Mouse (Mus musculus) neural tube, embryonic 13.5 days (tissue): ENCODE data around the gene Mrc2. TPM values are rescaled to one million over a fixed set of nuclear protein-coding genes. Genes with fewer than 3 reads are reported as not detected.

ENCODE experiments used
- ATAC-seq: fragments of 200-750 bp; cut with Nextera tagmentation; 2 replicates; pipeline ENCODE4 v1.8.0; 2017; ENCODE audit warnings: low read depth, mild to moderate bottlenecking, moderate TSS enrichment, moderate library complexity
- H3K27ac ChIP-seq: fragments of 300-500 bp; sonication (generic); replicated peaks from 2 replicates; pipeline ENCODE4 v1.5.1; 2015; ENCODE audit warnings: moderate library complexity, mild to moderate bottlenecking, inconsistent platforms
- H3K27me3 ChIP-seq: fragments of 300-500 bp; sonication (generic); 2 replicates; pipeline ENCODE4 v1.6.1; 2015; ENCODE audit warnings: mild to moderate bottlenecking, inconsistent platforms
- H3K36me3 ChIP-seq: fragments of 300-500 bp; sonication (generic); 2 replicates; pipeline ENCODE4 v1.6.1; 2015; ENCODE audit warnings: mild to moderate bottlenecking, inconsistent platforms
- H3K4me1 ChIP-seq: fragments of 300-500 bp; sonication (generic); replicated peaks from 2 replicates; pipeline ENCODE4 v1.6.1; 2015; ENCODE audit warnings: inconsistent platforms
- H3K4me2 ChIP-seq: fragments of 300-500 bp; sonication (generic); 2 replicates; pipeline ENCODE4 v1.6.1; 2015; ENCODE audit warnings: inconsistent platforms, mild to moderate bottlenecking, moderate library complexity
- H3K4me3 ChIP-seq: fragments of 300-500 bp; sonication (generic); 2 replicates; pipeline ENCODE4 v1.5.1; 2015; ENCODE audit warnings: mild to moderate bottlenecking, inconsistent platforms
- H3K9ac ChIP-seq: fragments of 300-500 bp; sonication (generic); 2 replicates; pipeline ENCODE4 v1.6.1; 2015; ENCODE audit warnings: moderate library complexity, mild to moderate bottlenecking, inconsistent platforms
- H3K9me3 ChIP-seq: fragments of 300-500 bp; sonication (generic); 2 replicates; pipeline ENCODE4 v1.6.1; 2016; ENCODE audit warnings: inconsistent platforms
- WGBS: fragments of 180-500 bp; shearing (Covaris S2); methylation state at CpG from one replicate; pipeline ENCODE4 v1.1.7; 2015; 5-methylcytosine and 5-hydroxymethylcytosine counted together
- polyA plus RNA-seq: library from polyadenylated mRNA; unstranded; fragments of >200 nt; fragmentation: Nextera tagmentation; extraction: Ambion mirVana; gene quantifications from 2 replicates; pipeline ENCODE4 v1.2.1, GENCODE M21; 2015

Mrc2 gene
- polyA plus RNA-seq, result 5.0 and 5.7 TPM in 2 replicates

GRCm38 (mm10) chr11:105292124-105293071 lies at the start of gene Mrc2:
Mrc2 (plus strand) TSS chr11:105292643.
- Histone ChIP-seq H3K4me1 (peaks cover 39% of the 10 kb centered on the region), H3K27ac (peak within 1 kb of the TSS; percentile 71), H3K9me3 (no peaks in the 10 kb centered on the region), H3K36me3 (peaks cover 11% of the 10 kb centered on the region), H3K4me2 (peak within 1 kb of the TSS; percentile 99), H3K27me3 (peaks cover 15% of the 10 kb centered on the region), H3K9ac (peak within 1 kb of the TSS; percentile 76), H3K4me3 (peak within 1 kb of the TSS; percentile 54)
- peak; percentile 57 for ATAC-seq
- 2% methylated on average over 64 of the region's 75 CpGs for WGBS

- H3K4me2 ChIP-seq, result no peak overlapping the region
- 97% methylated on average over 1 of the region's 1 CpGs for WGBS
- no peaks in the 10 kb centered on the region for H3K9me3 ChIP-seq
- peaks cover 72% of the 10 kb centered on the region for H3K36me3 ChIP-seq
- no peaks in the 10 kb centered on the region for H3K27me3 ChIP-seq
- no peak overlapping the region for H3K9ac ChIP-seq
- H3K27ac ChIP-seq, result no peak overlapping the region
- no peak overlapping the region for H3K4me3 ChIP-seq
- ATAC-seq, result no peak
- H3K4me1 ChIP-seq, result no peaks in the 10 kb centered on the region
Observed at GRCm38 (mm10) chr11:105246369-105246768, 46.1 kb upstream of the Mrc2 start.

GRCm38 (mm10) chr11:105246785-105247184 lies 45.7 kb upstream of the Mrc2 start:
- ATAC-seq, result no peak
- H3K4me3 ChIP-seq, result no peak overlapping the region
- H3K36me3 ChIP-seq, result peaks cover 74% of the 10 kb centered on the region
- H3K4me2 ChIP-seq, result no peak overlapping the region
- no peak overlapping the region for H3K9ac ChIP-seq
- no peaks in the 10 kb centered on the region for H3K27me3 ChIP-seq
- no peaks in the 10 kb centered on the region for H3K4me1 ChIP-seq
- 95% methylated on average over 6 of the region's 6 CpGs for WGBS
- no peaks in the 10 kb centered on the region for H3K9me3 ChIP-seq
- no peak overlapping the region for H3K27ac ChIP-seq

DNA sequence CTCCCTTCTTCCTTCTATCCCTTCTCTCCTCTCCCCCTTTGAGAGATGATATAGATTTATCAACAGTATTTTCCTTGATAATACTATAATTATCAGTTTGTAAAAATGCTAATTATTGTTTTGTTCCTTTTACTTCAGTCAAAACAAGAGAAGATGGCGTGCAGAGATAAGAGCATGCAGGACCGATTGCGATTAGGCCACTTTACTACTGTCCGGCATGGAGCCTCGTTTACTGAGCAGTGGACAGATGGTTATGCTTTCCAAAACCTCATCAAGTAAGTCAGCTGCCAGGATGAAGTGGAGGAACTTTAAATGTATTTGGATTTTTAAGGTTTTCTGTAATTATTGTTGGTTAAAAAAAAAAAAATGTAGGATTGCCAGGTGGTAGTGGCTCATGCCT lies 45.1 kb upstream of the Mrc2 start:
- Histone ChIP-seq H3K9me3 (no peaks in the 10 kb centered on the region), H3K36me3 (peaks cover 70% of the 10 kb centered on the region), H3K27me3 (no peaks in the 10 kb centered on the region), H3K4me3 (no peak overlapping the region), H3K4me2 (no peak overlapping the region), H3K4me1 (no peaks in the 10 kb centered on the region), H3K27ac (no peak overlapping the region), H3K9ac (no peak overlapping the region)
- WGBS, result 94% methylated on average over 5 of the region's 5 CpGs
- ATAC-seq, result no peak

- Histone ChIP-seq H3K27ac (no peak overlapping the region), H3K4me3 (no peak overlapping the region), H3K27me3 (no peaks in the 10 kb centered on the region), H3K9me3 (no peaks in the 10 kb centered on the region), H3K4me1 (peaks cover 16% of the 10 kb centered on the region), H3K36me3 (peaks cover 58% of the 10 kb centered on the region), H3K4me2 (no peak overlapping the region), H3K9ac (no peak overlapping the region)
- WGBS, result 89% methylated on average over 3 of the region's 3 CpGs
- ATAC-seq, result no peak
Observed at GRCm38 (mm10) chr11:105259733-105260132, 32.7 kb upstream of the Mrc2 start.

- Histone ChIP-seq H3K27me3 (no peaks in the 10 kb centered on the region), H3K9me3 (no peaks in the 10 kb centered on the region), H3K36me3 (peaks cover 49% of the 10 kb centered on the region), H3K4me1 (peaks cover 17% of the 10 kb centered on the region), H3K4me2 (no peak overlapping the region), H3K9ac (no peak overlapping the region), H3K27ac (peak overlapping the region; percentile 82), H3K4me3 (no peak overlapping the region)
- 0 out of 2 replicates have a peak, but pooled peaks have one; percentile 36 for ATAC-seq
- WGBS, result 29% methylated on average over 5 of the region's 5 CpGs
Observed at GRCm38 (mm10) chr11:105261116-105261515, 31.3 kb upstream of the Mrc2 start.

DNA sequence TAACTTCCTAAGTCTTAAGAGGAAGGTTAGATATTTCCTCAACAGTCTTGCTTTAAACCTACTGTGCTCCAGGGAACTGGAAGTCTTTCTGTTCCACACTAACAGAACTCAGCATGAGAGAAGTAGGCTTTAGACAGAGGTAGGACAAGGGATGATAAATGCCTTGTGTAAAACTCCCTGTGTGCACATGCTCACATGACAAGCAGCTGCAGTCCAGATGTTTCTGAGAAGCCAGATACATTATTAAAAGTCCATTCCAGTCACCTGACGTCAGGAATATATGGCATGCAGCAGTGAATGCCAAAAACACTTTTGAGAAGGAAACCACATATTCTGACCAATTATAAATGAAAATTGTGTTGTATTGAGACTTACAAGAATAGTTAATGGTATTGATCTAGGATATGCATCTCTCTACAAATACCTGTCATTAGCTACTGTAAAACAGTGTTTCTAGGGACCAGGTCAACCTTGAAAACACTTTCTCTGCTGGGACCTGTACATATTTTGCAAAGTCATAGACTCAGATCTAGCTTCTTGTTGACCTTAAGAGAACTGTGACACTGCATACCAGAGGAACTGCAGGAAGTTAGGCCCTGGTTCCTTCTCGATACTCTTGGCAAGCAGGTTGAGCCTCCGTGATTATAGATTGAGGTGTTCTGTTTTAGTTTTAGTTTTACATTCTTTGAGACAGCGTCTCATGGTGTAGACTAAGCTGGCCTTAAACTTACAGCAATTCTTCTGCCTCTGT lies 30.7 kb upstream of the Mrc2 start:
- Histone ChIP-seq H3K4me1 (peaks cover 17% of the 10 kb centered on the region), H3K27ac (peak overlapping the region; percentile 82), H3K4me2 (no peak overlapping the region), H3K9ac (no peak overlapping the region), H3K27me3 (no peaks in the 10 kb centered on the region), H3K9me3 (no peaks in the 10 kb centered on the region), H3K4me3 (no peak overlapping the region), H3K36me3 (peaks cover 50% of the 10 kb centered on the region)
- peak; percentile 47; the same call in 1 of the 2 replicates for ATAC-seq
- 77% methylated on average over 4 of the region's 4 CpGs for WGBS

GRCm38 (mm10) chr11:105264506-105264905 lies 27.9 kb upstream of the Mrc2 start:
- peaks cover 52% of the 10 kb centered on the region for H3K36me3 ChIP-seq
- peaks cover 17% of the 10 kb centered on the region for H3K4me1 ChIP-seq
- no peak overlapping the region for H3K4me3 ChIP-seq
- H3K27ac ChIP-seq, result no peak overlapping the region
- ATAC-seq, result no peak
- no peaks in the 10 kb centered on the region for H3K27me3 ChIP-seq
- no peak overlapping the region for H3K9ac ChIP-seq
- no peaks in the 10 kb centered on the region for H3K9me3 ChIP-seq
- no peak overlapping the region for H3K4me2 ChIP-seq

DNA sequence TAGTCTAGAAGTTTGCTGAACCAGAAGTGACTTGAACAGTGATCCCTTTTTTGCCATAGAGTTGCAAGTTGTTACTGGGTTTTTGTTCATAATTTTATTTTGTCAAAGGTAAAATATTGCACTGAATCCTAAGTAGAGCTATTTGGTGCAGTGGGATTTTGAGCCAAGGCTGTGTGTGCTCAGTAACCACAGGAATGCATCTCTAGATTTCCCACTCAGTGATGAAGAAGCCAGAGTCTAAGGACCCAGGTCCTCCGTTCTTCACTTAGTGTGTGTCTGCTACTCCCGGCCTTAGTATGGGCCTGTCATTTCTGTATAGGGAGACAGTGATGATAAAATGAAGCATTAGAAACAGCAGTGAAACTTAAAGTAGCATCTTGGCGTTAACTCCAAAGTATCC lies 27.5 kb upstream of the Mrc2 start:
- WGBS, result 90% methylated on average over 3 of the region's 3 CpGs
- Histone ChIP-seq H3K36me3 (peaks cover 52% of the 10 kb centered on the region), H3K27me3 (no peaks in the 10 kb centered on the region)

GRCm38 (mm10) chr11:105270155-105270554 lies 22.3 kb upstream of the Mrc2 start:
- Histone ChIP-seq H3K36me3 (peaks cover 60% of the 10 kb centered on the region), H3K27ac (no peak overlapping the region), H3K4me1 (no peaks in the 10 kb centered on the region), H3K4me3 (no peak overlapping the region), H3K9ac (no peak overlapping the region), H3K4me2 (no peak overlapping the region), H3K27me3 (no peaks in the 10 kb centered on the region), H3K9me3 (no peaks in the 10 kb centered on the region)
- WGBS, result 17% methylated on average over 2 of the region's 2 CpGs
- no peak for ATAC-seq

More for the DNA sequence above, 27.5 kb upstream of the Mrc2 start:
- no peak overlapping the region for H3K4me2 ChIP-seq
- no peak overlapping the region for H3K4me3 ChIP-seq
- H3K27ac ChIP-seq, result no peak overlapping the region
- no peak overlapping the region for H3K9ac ChIP-seq
- no peaks in the 10 kb centered on the region for H3K9me3 ChIP-seq
- H3K4me1 ChIP-seq, result peaks cover 17% of the 10 kb centered on the region
- ATAC-seq, result no peak

DNA sequence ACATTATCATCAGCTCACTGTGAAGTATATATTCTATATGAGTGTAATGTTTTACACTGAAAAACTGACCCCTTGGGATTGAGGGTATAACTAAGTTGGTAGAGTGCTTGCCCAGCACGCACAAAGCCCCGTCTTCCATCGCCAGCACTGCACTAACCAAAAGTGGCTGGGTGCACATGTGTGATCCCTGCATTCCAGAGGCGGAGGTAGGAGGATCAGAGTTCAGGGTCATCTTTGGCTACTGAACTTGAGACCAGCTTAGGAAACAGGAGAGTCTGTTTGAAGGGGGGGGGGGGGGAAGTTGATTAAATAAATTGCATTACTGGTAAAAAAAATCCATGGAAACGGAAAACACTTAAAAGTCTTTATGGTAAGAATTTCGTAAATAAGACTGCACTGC lies 12.0 kb upstream of the Mrc2 start:
- H3K4me3 ChIP-seq, result no peak overlapping the region

DNA sequence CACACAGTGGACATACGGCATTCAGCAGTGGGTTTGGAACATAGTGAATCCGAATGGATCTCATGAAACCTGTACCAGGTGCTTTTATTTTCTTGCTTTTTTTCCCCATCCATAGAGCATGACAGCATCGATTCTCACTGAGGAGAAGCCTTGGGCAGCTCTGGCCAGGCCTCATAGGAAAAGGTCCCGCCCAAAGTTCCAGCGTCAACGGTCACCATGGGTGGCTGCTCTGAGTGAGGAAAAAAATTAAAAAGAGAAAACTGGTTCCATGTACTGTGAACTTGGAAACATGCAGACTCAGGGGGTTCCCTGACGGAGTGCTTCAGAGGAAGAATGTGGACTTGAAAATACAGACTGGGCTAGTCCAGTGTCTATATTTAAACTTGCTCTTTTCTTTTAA lies 11.2 kb upstream of the Mrc2 start:
- Histone ChIP-seq H3K9ac (no peak overlapping the region), H3K27me3 (no peaks in the 10 kb centered on the region), H3K36me3 (peaks cover 76% of the 10 kb centered on the region), H3K27ac (no peak overlapping the region), H3K4me2 (no peak overlapping the region), H3K4me3 (no peak overlapping the region), H3K9me3 (no peaks in the 10 kb centered on the region), H3K4me1 (no peaks in the 10 kb centered on the region)
- no peak for ATAC-seq
- 86% methylated on average over 7 of the region's 7 CpGs for WGBS

More for the DNA sequence above, 12.0 kb upstream of the Mrc2 start:
- H3K4me2 ChIP-seq, result no peak overlapping the region
- no peak overlapping the region for H3K27ac ChIP-seq
- peaks cover 79% of the 10 kb centered on the region for H3K36me3 ChIP-seq
- no peaks in the 10 kb centered on the region for H3K4me1 ChIP-seq
- no peak for ATAC-seq
- no peaks in the 10 kb centered on the region for H3K27me3 ChIP-seq
- 92% methylated on average over 6 of the region's 6 CpGs for WGBS
- H3K9ac ChIP-seq, result no peak overlapping the region
- no peaks in the 10 kb centered on the region for H3K9me3 ChIP-seq
